Mouse (Mus musculus) kidney, postnatal 0 days (tissue): ENCODE results near the gene Cpd. TPM values are rescaled to one million over a fixed set of nuclear protein-coding genes. Genes with fewer than 3 reads are reported as not detected.
A peak's percentile ranks its signal among the peaks of the same experiment; 100 is the strongest.

Experiments
- ATAC-seq: fragments of 200-750 bp; cut with Nextera tagmentation; replicated peaks from 2 replicates; pipeline ENCODE4 v1.8.0; 2017; ENCODE audit warnings: low read depth, moderate number of reproducible peaks, moderate TSS enrichment, moderate library complexity; ENCODE audit not compliant: low FRiP score
- DNase-seq: peaks from one replicate; pipeline ENCODE4 v3.0.0-alpha.2; 2016; ENCODE audit warnings: low spot score
- H3K27ac ChIP-seq: fragments of 300-500 bp; sonication (generic); 2 replicates; pipeline ENCODE4 v1.5.1; 2014; ENCODE audit warnings: mild to moderate bottlenecking
- H3K27me3 ChIP-seq: fragments of 300-500 bp; sonication (generic); 2 replicates; pipeline ENCODE4 v1.6.1; 2014; ENCODE audit warnings: low read length, mixed read lengths; ENCODE audit not compliant: insufficient read depth
- H3K36me3 ChIP-seq: fragments of 300-500 bp; sonication (generic); 2 replicates; pipeline ENCODE4 v1.6.1; 2014; ENCODE audit warnings: low read length, mixed read lengths; ENCODE audit not compliant: insufficient read depth
- H3K4me1 ChIP-seq: fragments of 300-500 bp; sonication (generic); replicated peaks from 2 replicates; pipeline ENCODE4 v1.6.1; 2014; ENCODE audit warnings: antibody characterized with exemption, low read length, mixed read lengths; ENCODE audit not compliant: insufficient read depth
- H3K4me2 ChIP-seq: fragments of 300-500 bp; sonication (generic); 2 replicates; pipeline ENCODE4 v1.6.1; 2014; ENCODE audit warnings: mild to moderate bottlenecking, low read length, moderate library complexity, mixed read lengths
- H3K4me3 ChIP-seq: fragments of 300-500 bp; sonication (generic); replicated peaks from 2 replicates; pipeline ENCODE4 v1.5.1; 2014; ENCODE audit warnings: low read depth, low read length
- H3K9ac ChIP-seq: fragments of 300-500 bp; sonication (generic); 2 replicates; pipeline ENCODE4 v1.6.1; 2014; ENCODE audit warnings: low read depth, low read length
- H3K9me3 ChIP-seq: fragments of 300-500 bp; sonication (generic); replicated peaks from 2 replicates; pipeline ENCODE4 v1.6.1; 2016; ENCODE audit warnings: low read length, inconsistent platforms, mixed read lengths
- CTCF ChIP-seq: IDR thresholded peaks from 2 replicates; pipeline ENCODE4 v1.5.1; 2016; ENCODE audit warnings: antibody characterized with exemption, low read depth, mild to moderate bottlenecking, moderate library complexity
- WGBS: fragments of 180-500 bp; shearing (Covaris S2); extraction: QIAGEN DNeasy Blood & Tissue Kit; methylation state at CpG from one replicate; pipeline ENCODE4 v1.1.7; 2014; 5-methylcytosine and 5-hydroxymethylcytosine counted together
- polyA plus RNA-seq: library from polyadenylated mRNA; unstranded; fragments of >200 nt; fragmentation: Nextera tagmentation; extraction: Ambion mirVana; gene quantifications from 2 replicates; pipeline ENCODE4 v1.2.1, GENCODE M21; 2015

Cpd gene
- polyA plus RNA-seq, 1 experiment from 2014 or later, result 20.4 TPM

DNA sequence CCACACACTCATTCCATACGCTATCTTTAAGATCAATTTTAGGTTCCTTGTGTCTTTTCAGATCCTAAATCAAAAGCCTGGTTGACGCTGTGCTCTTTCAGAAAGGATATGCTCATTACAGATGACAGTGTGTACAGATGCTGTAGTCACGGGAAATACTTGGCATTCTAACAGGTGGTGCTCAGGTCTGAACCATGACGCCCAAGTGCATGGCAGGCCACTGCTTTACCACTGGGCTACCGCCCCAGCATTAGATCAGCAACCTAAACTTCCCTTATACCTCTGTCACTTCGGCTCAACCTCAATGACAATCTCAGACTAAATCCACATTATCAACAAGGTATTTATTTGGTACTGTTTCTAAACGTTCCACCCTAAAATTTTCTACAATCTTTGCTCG is 71.3 kb downstream of the Cpd start:
- no peak for DNase-seq
- Histone ChIP-seq H3K9ac (no peak overlapping the region), H3K4me3 (no peak overlapping the region), H3K27me3 (no peaks in the 10 kb centered on the region), H3K27ac (no peak overlapping the region), H3K4me1 (no peaks in the 10 kb centered on the region), H3K9me3 (no peaks in the 10 kb centered on the region), H3K4me2 (no peak overlapping the region), H3K36me3 (peaks cover 9% of the 10 kb centered on the region; the same call in 1 of the 2 replicates)
- no peak for ATAC-seq
- no peak for TF ChIP-seq CTCF
- 83% methylated on average over 8 of the region's 8 CpGs for WGBS

GRCm38 (mm10) chr11:76773811-76774210 is 73.0 kb downstream of the Cpd start:
- H3K36me3 ChIP-seq, result no peaks in the 10 kb centered on the region
- DNase-seq (no peak), ATAC-seq (no peak)
- H3K27ac ChIP-seq, result no peak overlapping the region
- no peak overlapping the region for H3K4me2 ChIP-seq
- H3K27me3 ChIP-seq, result no peaks in the 10 kb centered on the region
- no peak for TF ChIP-seq CTCF
- no peak overlapping the region for H3K4me3 ChIP-seq
- no peak overlapping the region for H3K9ac ChIP-seq
- 49% methylated on average over 3 of the region's 3 CpGs for WGBS
- H3K4me1 ChIP-seq, result no peaks in the 10 kb centered on the region
- no peaks in the 10 kb centered on the region for H3K9me3 ChIP-seq

- TF ChIP-seq CTCF, result no peak
- 87% methylated on average over 5 of the region's 5 CpGs for WGBS
- H3K9ac ChIP-seq, result no peak overlapping the region
- no peaks in the 10 kb centered on the region for H3K36me3 ChIP-seq
- H3K4me2 ChIP-seq, result no peak overlapping the region
- DNase-seq (no peak), ATAC-seq (no peak)
- no peaks in the 10 kb centered on the region for H3K27me3 ChIP-seq
- H3K9me3 ChIP-seq, result no peaks in the 10 kb centered on the region
- no peak overlapping the region for H3K4me3 ChIP-seq
- H3K27ac ChIP-seq, result no peak overlapping the region
- H3K4me1 ChIP-seq, result no peaks in the 10 kb centered on the region
Measured at GRCm38 (mm10) chr11:76770566-76770965, 76.3 kb downstream of the Cpd start.

DNA sequence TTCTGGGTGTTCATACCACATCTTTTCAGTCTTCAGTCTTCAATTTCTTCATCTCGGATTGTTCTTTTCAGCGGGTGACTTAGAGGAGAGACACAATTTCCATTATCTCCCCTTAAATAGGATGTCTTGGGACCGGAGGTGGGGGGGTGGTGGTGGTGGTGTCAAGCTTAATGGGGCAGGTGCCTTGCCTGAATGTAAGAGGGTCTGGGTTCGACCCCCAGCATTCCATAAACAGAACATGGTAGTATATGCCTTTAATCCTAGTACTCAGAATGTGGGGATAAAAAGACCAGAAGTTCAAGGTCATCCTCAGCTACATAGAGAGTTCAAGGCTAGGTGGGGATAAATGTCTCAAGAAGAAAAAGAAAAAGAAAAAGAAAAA is 83.1 kb downstream of the Cpd start:
- ATAC-seq, result no peak
- H3K9ac ChIP-seq, result no peak overlapping the region
- no peaks in the 10 kb centered on the region for H3K9me3 ChIP-seq
- no peaks in the 10 kb centered on the region for H3K27me3 ChIP-seq
- H3K4me2 ChIP-seq, result peak overlapping the region; percentile 87
- TF ChIP-seq CTCF, result no peak
- peak overlapping the region; percentile 95 for H3K4me3 ChIP-seq
- 0 out of 2 replicates have a peak, but pooled peaks cover 3% of the 10 kb centered on the region for H3K4me1 ChIP-seq
- 11% methylated on average over 4 of the region's 4 CpGs for WGBS
- H3K36me3 ChIP-seq, result peaks cover 8% of the 10 kb centered on the region; the same call in 1 of the 2 replicates
- DNase-seq, result no peak
- no peak overlapping the region for H3K27ac ChIP-seq

GRCm38 (mm10) chr11:76763053-76763740 is 83.6 kb downstream of the Cpd start, which contains the start of gene Gosr1:
Gene Gosr1, minus strand, starts transcription at chr11:76763579.
- peak; percentile 99 for DNase-seq
- peak; percentile 96 for ATAC-seq
- Histone ChIP-seq H3K4me2 (peak within 1 kb of the TSS; percentile 87), H3K27ac (peak within 1 kb of the TSS; percentile 91), H3K27me3 (no peaks in the 10 kb centered on the region), H3K9me3 (no peaks in the 10 kb centered on the region), H3K36me3 (peaks cover 12% of the 10 kb centered on the region; the same call in 1 of the 2 replicates), H3K9ac (peak within 1 kb of the TSS; percentile 96), H3K4me3 (peak within 1 kb of the TSS; percentile 95), H3K4me1 (0 out of 2 replicates have a peak, but pooled peaks cover 3% of the 10 kb centered on the region)
- peak; percentile 97 for TF ChIP-seq CTCF
- under 1% methylated on average over 28 of the region's 28 CpGs for WGBS

- WGBS, result 95% methylated on average over 3 of the region's 3 CpGs
- Histone ChIP-seq H3K4me3 (no peak overlapping the region), H3K4me2 (no peak overlapping the region), H3K9me3 (no peaks in the 10 kb centered on the region), H3K4me1 (no peaks in the 10 kb centered on the region), H3K9ac (no peak overlapping the region), H3K27ac (no peak overlapping the region), H3K27me3 (no peaks in the 10 kb centered on the region), H3K36me3 (peaks cover 56% of the 10 kb centered on the region)
- no peak for DNase-seq
- ATAC-seq, result no peak
- no peak for TF ChIP-seq CTCF
Measured at GRCm38 (mm10) chr11:76752276-76752675, 94.5 kb downstream of the Cpd start.
